Mouse (Mus musculus): ENCODE measurements around the gene Sema4d.

GRCm38 (mm10) chr13:51787858-51788257 is 5.7 kb downstream of the Sema4d start:
- TF ChIP-seq CTCF (conservative IDR thresholded peaks at IDR 0.05; ENCODE audit: low read length) (no peak), NANOG (IDR thresholded peaks at IDR 0.05; ENCODE audit: borderline replicate concordance, low read length) (no peak), POU5F1 (IDR thresholded peaks at IDR 0.05; ENCODE audit: borderline replicate concordance, low read length) (no peak)

Measured in E14TG2a.4 (cell line).